Comparison of ENCODE assay signal across 9 mouse cellular contexts in the genomic region with DNA sequence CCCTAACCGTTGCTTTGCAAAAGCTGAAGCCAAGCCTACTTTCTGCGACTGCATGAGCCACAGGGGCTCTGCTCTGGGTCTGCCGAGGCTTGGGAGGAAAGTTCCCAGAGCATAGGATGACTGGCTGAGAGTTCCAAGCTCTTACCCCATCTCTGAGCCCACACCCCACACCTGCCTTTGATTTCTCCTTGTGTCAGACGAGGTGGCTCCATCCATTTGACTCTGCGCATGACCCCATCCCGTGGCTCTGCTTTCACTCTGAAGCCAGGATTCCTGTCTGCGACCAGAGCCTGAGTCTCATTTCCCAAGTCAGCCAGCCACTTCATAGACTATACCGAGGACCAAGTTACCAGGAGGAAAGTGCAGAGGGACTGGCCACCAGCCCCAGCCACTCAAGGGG.
DNase-seq lines count a peak whose midpoint lies in the region; ATAC-seq and TF ChIP-seq lines count a peak whose summit lies in the region.
"Had no signal": no experiment of that assay in that cellular context is flagged by ENCODE, and none has a peak within 500 bp of the region (broad histone marks: within the 10 kb centered on the region; RNA-seq: fewer than 3 reads in every experiment).

No protein-coding gene starts in this region.

- no peak for TF ChIP-seq CTCF in stomach, postnatal 0 days (IDR thresholded peaks at IDR 0.05; ENCODE audit: low read depth)

- TF ChIP-seq EP300 in stomach, postnatal 0 days (optimal IDR thresholded peaks at IDR 0.05) = no peak

- peaks cover 5% of the 10 kb centered on the region; the same call in 1 of the 2 replicates for H3K4me1 ChIP-seq in heart, embryonic 13.5 days
- H3K4me1 ChIP-seq in stomach, embryonic 14.5 days (ENCODE audit: control insufficient read depth, insufficient read depth, low read length) = no peaks in the 10 kb centered on the region
- 0 out of 2 replicates have a peak, but pooled peaks cover 2% of the 10 kb centered on the region for H3K4me1 ChIP-seq in stomach, postnatal 0 days (replicated peaks; ENCODE audit: control insufficient read depth, insufficient read depth)
- no peaks in the 10 kb centered on the region for H3K4me1 ChIP-seq in limb, embryonic 14.5 days (ENCODE audit: control insufficient read depth, insufficient read depth, low read length)

- peak overlapping the region; percentile 15 for H3K9ac ChIP-seq in heart, embryonic 13.5 days
- no peak overlapping the region for H3K9ac ChIP-seq in stomach, embryonic 14.5 days (replicated peaks; ENCODE audit: low read depth, low read length)
- no peak overlapping the region for H3K9ac ChIP-seq in stomach, postnatal 0 days (ENCODE audit: low read length)
- H3K9ac ChIP-seq in limb, embryonic 14.5 days (ENCODE audit: low read depth, low read length, severe bottlenecking) = peak overlapping the region; percentile 9; the same call in 1 of the 2 replicates

- H3K27me3 ChIP-seq in heart, embryonic 13.5 days (replicated peaks) = peaks cover 5% of the 10 kb centered on the region; the same call in 1 of the 2 replicates
- no peaks in the 10 kb centered on the region for H3K27me3 ChIP-seq in stomach, embryonic 14.5 days (ENCODE audit: control insufficient read depth, insufficient read depth, low read length)
- H3K27me3 ChIP-seq in stomach, postnatal 0 days (ENCODE audit: control insufficient read depth, insufficient read depth, low read length) = no peaks in the 10 kb centered on the region
- H3K27me3 ChIP-seq in limb, embryonic 14.5 days (ENCODE audit: control insufficient read depth, insufficient read depth, low read length) = no peaks in the 10 kb centered on the region

- H3K4me3 ChIP-seq in heart, embryonic 13.5 days = peak overlapping the region; percentile 39
- no peak overlapping the region for H3K4me3 ChIP-seq in stomach, embryonic 14.5 days (ENCODE audit: low read depth, low read length)
- no peak overlapping the region for H3K4me3 ChIP-seq in stomach, postnatal 0 days (ENCODE audit: low read depth, low read length)
- peak overlapping the region; percentile 22 for H3K4me3 ChIP-seq in limb, embryonic 14.5 days (replicated peaks; ENCODE audit: low read length)

- no peak for ATAC-seq in heart, embryonic 13.5 days (ENCODE audit: extremely low read depth, insufficient number of reproducible peaks, low FRiP score, low TSS enrichment)
- no peak for ATAC-seq in stomach, embryonic 14.5 days (ENCODE audit: insufficient number of reproducible peaks, insufficient read depth, low FRiP score, low read depth)
- no peak for ATAC-seq in stomach, postnatal 0 days (ENCODE audit: low FRiP score, low TSS enrichment)
- ATAC-seq in limb, embryonic 14.5 days (ENCODE audit: low FRiP score, low read depth) = no peak
- ATAC-seq: activated CD4-positive, CD25-positive, alpha-beta regulatory T cell, adult 4 months had no signal

- no peak for TF ChIP-seq POLR2A in limb, embryonic 14.5 days (IDR thresholded peaks at IDR 0.05; ENCODE audit: borderline replicate concordance, extremely low read depth, insufficient read depth, insufficient read length)

- no peak for DNase-seq in heart, adult 11 months
- DNase-seq in stomach, postnatal 0 days (ENCODE audit: low spot score) = no peak
- DNase-seq in limb, embryonic 14.5 days (ENCODE audit: low spot score) = no peak
- no peak for DNase-seq in cerebellum, postnatal 10 days
- no peak for DNase-seq in gastrocnemius, adult 18-20 months (ENCODE audit: low spot score)
- DNase-seq in adrenal gland, postnatal 10 days = no peak

- no peaks in the 10 kb centered on the region for H3K36me3 ChIP-seq in heart, embryonic 13.5 days
- H3K36me3 ChIP-seq in stomach, embryonic 14.5 days (ENCODE audit: control insufficient read depth, insufficient read depth, low read length) = no peaks in the 10 kb centered on the region
- H3K36me3 ChIP-seq in stomach, postnatal 0 days (ENCODE audit: control insufficient read depth, insufficient read depth, low read length) = no peaks in the 10 kb centered on the region
- H3K36me3 ChIP-seq in limb, embryonic 14.5 days (ENCODE audit: control insufficient read depth, insufficient read depth, low read length) = no peaks in the 10 kb centered on the region

- WGBS in heart, embryonic 13.5 days = 22% methylated on average over 8 of the region's 8 CpGs
- WGBS in stomach, embryonic 14.5 days = 29% methylated on average over 8 of the region's 8 CpGs
- 35% methylated on average over 8 of the region's 8 CpGs for WGBS in stomach, postnatal 0 days
- WGBS in limb, embryonic 14.5 days = 16% methylated on average over 8 of the region's 8 CpGs

- 0 out of 2 replicates have a peak overlapping the region, but pooled peaks have one; percentile 29 for H3K27ac ChIP-seq in heart, embryonic 13.5 days (replicated peaks)
- H3K27ac ChIP-seq in stomach, embryonic 14.5 days (ENCODE audit: low read length) = no peak overlapping the region
- H3K27ac ChIP-seq in stomach, postnatal 0 days (replicated peaks) = no peak overlapping the region
- no peak overlapping the region for H3K27ac ChIP-seq in limb, embryonic 14.5 days (replicated peaks; ENCODE audit: low read depth, low read length)

- peak overlapping the region; percentile 63 for H3K4me2 ChIP-seq in heart, embryonic 13.5 days
- H3K4me2 ChIP-seq in stomach, embryonic 14.5 days (replicated peaks; ENCODE audit: low read depth, low read length) = peak overlapping the region; percentile 33
- no peak overlapping the region for H3K4me2 ChIP-seq in stomach, postnatal 0 days (replicated peaks; ENCODE audit: low read depth)
- peak overlapping the region; percentile 40 for H3K4me2 ChIP-seq in limb, embryonic 14.5 days (replicated peaks; ENCODE audit: low read depth, low read length, severe bottlenecking)

- H3K9me3 ChIP-seq in heart, embryonic 13.5 days = no peaks in the 10 kb centered on the region
- no peaks in the 10 kb centered on the region for H3K9me3 ChIP-seq in stomach, embryonic 14.5 days (ENCODE audit: control insufficient read depth, low read depth, low read length)
- H3K9me3 ChIP-seq in stomach, postnatal 0 days (ENCODE audit: control insufficient read depth, low read length) = no peaks in the 10 kb centered on the region
- no peaks in the 10 kb centered on the region for H3K9me3 ChIP-seq in limb, embryonic 14.5 days (ENCODE audit: control insufficient read depth, low read length)

Comparison
In these comparisons a context has a peak if more than half of its experiments do, and no peak if none do; other contexts are left out.
1. H3K4me3 ChIP-seq: peak in heart, embryonic 13.5 days (single experiment) and limb, embryonic 14.5 days (single experiment); none in stomach, embryonic 14.5 days (single experiment) and stomach, postnatal 0 days (single experiment).
2. H3K9ac ChIP-seq: peak in heart, embryonic 13.5 days (single experiment) and limb, embryonic 14.5 days (single experiment); none in stomach, embryonic 14.5 days (single experiment) and stomach, postnatal 0 days (single experiment).